Mouse (Mus musculus) kidney, adult 2 months (tissue): ENCODE results near the gene Cd46. TPM values are rescaled to one million over a fixed set of nuclear protein-coding genes. Genes with fewer than 3 reads are reported as not detected.
A peak's percentile ranks its signal among the peaks of the same experiment; 100 is the strongest.

ENCODE experiments used
- DNase-seq: peaks from one replicate; pipeline ENCODE4 v3.0.0; 2021
- H3K27ac ChIP-seq: fragments of 200-500 bp; 2 replicates; pipeline ENCODE4 v1.5.1; 2012; ENCODE audit warnings: low read depth, low read length, control low read depth, inconsistent platforms; ENCODE audit not compliant: insufficient read depth
- H3K27me3 ChIP-seq: fragments of 200-500 bp; replicated peaks from 2 replicates; pipeline ENCODE4 v1.6.1; 2012; ENCODE audit warnings: mild to moderate bottlenecking, moderate library complexity, low read length, inconsistent platforms; ENCODE audit not compliant: control insufficient read depth, insufficient read depth
- H3K36me3 ChIP-seq: fragments of 200-500 bp; 2 replicates; pipeline ENCODE4 v1.6.1; 2012; ENCODE audit warnings: mild to moderate bottlenecking, moderate library complexity, low read length, inconsistent platforms; ENCODE audit not compliant: control insufficient read depth, insufficient read depth
- H3K4me1 ChIP-seq: fragments of 200-500 bp; 2 replicates; pipeline ENCODE4 v1.6.1; 2011; ENCODE audit warnings: low read length; ENCODE audit not compliant: control insufficient read depth, insufficient read depth
- H3K4me3 ChIP-seq: fragments of 200-500 bp; 2 replicates; pipeline ENCODE4 v1.5.1; 2011; ENCODE audit warnings: mild to moderate bottlenecking, low read depth, low read length, control low read depth; ENCODE audit not compliant: insufficient read depth
- CTCF ChIP-seq: fragments of 200-500 bp; conservative IDR thresholded peaks from 2 replicates; pipeline ENCODE4 v1.5.1; 2011; ENCODE audit warnings: low read depth, mild to moderate bottlenecking, control low read depth, low read length, moderate library complexity, mixed read lengths; ENCODE audit not compliant: insufficient read depth, insufficient read length
- POLR2A ChIP-seq: fragments of 200-500 bp; IDR thresholded peaks from one replicate; pipeline ENCODE4 v1.6.1; 2011; ENCODE audit warnings: low read depth, low read length, control low read depth
- WGBS: fragments of 180-500 bp; shearing (Covaris S2); methylation state at CpG from one replicate; pipeline ENCODE4 v1.1.7; 2018; 5-methylcytosine and 5-hydroxymethylcytosine counted together
- polyA plus RNA-seq: library from polyadenylated mRNA; depleted of rRNA; stranded (reverse); fragments of >200 nt; gene quantifications from 2 replicates; pipeline ENCODE4 v1.2.3, GENCODE M21; 2012

Cd46 gene
- polyA plus RNA-seq, 1 experiment: 0.70 TPM

- Histone ChIP-seq H3K36me3 (peaks cover 8% of the 10 kb centered on the region), H3K4me3 (no peak overlapping the region), H3K27ac (no peak overlapping the region), H3K27me3 (no peaks in the 10 kb centered on the region), H3K4me1 (no peaks in the 10 kb centered on the region)
- TF ChIP-seq CTCF (no peak), POLR2A (no peak)
- no peak for DNase-seq
- 93% methylated on average over 4 of the region's 4 CpGs for WGBS
Observed at GRCm38 (mm10) chr1:195113621-195114020, 21.6 kb upstream of the Cd46 start.

- Histone ChIP-seq H3K4me3 (no peak overlapping the region), H3K36me3 (peaks cover 5% of the 10 kb centered on the region), H3K4me1 (no peaks in the 10 kb centered on the region), H3K27ac (no peak overlapping the region), H3K27me3 (no peaks in the 10 kb centered on the region)
- DNase-seq: peak; percentile 34
- no peak for TF ChIP-seq POLR2A
- TF ChIP-seq CTCF: no peak
- WGBS: 63% methylated on average over 4 of the region's 4 CpGs
Observed at GRCm38 (mm10) chr1:195100693-195101092, 8.6 kb upstream of the Cd46 start.

- 98% methylated on average over 1 of the region's 1 CpGs for WGBS
- H3K4me3 ChIP-seq: no peak overlapping the region
Observed at GRCm38 (mm10) chr1:195098004-195098403, 6.0 kb upstream of the Cd46 start.

GRCm38 (mm10) chr1:195091699-195092219 lies 290 bp downstream of the Cd46 start:
- H3K36me3 ChIP-seq: no peaks in the 10 kb centered on the region
- DNase-seq: no peak
- H3K4me1 ChIP-seq: peaks cover 2% of the 10 kb centered on the region; the same call in 1 of the 2 replicates
- no peaks in the 10 kb centered on the region for H3K27me3 ChIP-seq
- TF ChIP-seq CTCF (no peak), POLR2A (no peak)
- H3K4me3 ChIP-seq: peak overlapping the region; percentile 54
- WGBS: 17% methylated on average over 11 of the region's 11 CpGs
- H3K27ac ChIP-seq: peak overlapping the region; percentile 4; the same call in 1 of the 2 replicates

More at GRCm38 (mm10) chr1:195098004-195098403, 6.0 kb upstream of the Cd46 start:
- Histone ChIP-seq H3K27me3 (no peaks in the 10 kb centered on the region), H3K36me3 (peaks cover 2% of the 10 kb centered on the region; the same call in 1 of the 2 replicates), H3K4me1 (0 out of 2 replicates have a peak, but pooled peaks cover under 1% of the 10 kb centered on the region), H3K27ac (no peak overlapping the region)
- DNase-seq: no peak
- no peak for TF ChIP-seq CTCF
- TF ChIP-seq POLR2A: no peak

GRCm38 (mm10) chr1:195082142-195082541 lies 9.9 kb downstream of the Cd46 start:
- no peak overlapping the region for H3K27ac ChIP-seq

GRCm38 (mm10) chr1:195040437-195040836 lies 51.6 kb downstream of the Cd46 start:
- TF ChIP-seq POLR2A: no peak
- TF ChIP-seq CTCF: 0 out of 2 replicates have a peak, but pooled peaks have one; percentile 25
- peak; percentile 68 for DNase-seq
- H3K27ac ChIP-seq: no peak overlapping the region
- peaks cover 3% of the 10 kb centered on the region for H3K36me3 ChIP-seq
- H3K4me3 ChIP-seq: no peak overlapping the region
- no peaks in the 10 kb centered on the region for H3K27me3 ChIP-seq
- H3K4me1 ChIP-seq: peaks cover 12% of the 10 kb centered on the region

More at GRCm38 (mm10) chr1:195082142-195082541, 9.9 kb downstream of the Cd46 start:
- H3K4me3 ChIP-seq: no peak overlapping the region
- H3K36me3 ChIP-seq: no peaks in the 10 kb centered on the region
- no peaks in the 10 kb centered on the region for H3K4me1 ChIP-seq
- TF ChIP-seq CTCF (no peak), POLR2A (no peak)
- no peak for DNase-seq
- H3K27me3 ChIP-seq: no peaks in the 10 kb centered on the region

GRCm38 (mm10) chr1:195038386-195038785 lies 53.7 kb downstream of the Cd46 start:
- 64% methylated on average over 1 of the region's 1 CpGs for WGBS
- Histone ChIP-seq H3K27ac (peak overlapping the region; percentile 68), H3K27me3 (no peaks in the 10 kb centered on the region), H3K4me1 (peaks cover 15% of the 10 kb centered on the region), H3K36me3 (peaks cover 12% of the 10 kb centered on the region), H3K4me3 (no peak overlapping the region)
- no peak for DNase-seq
- TF ChIP-seq POLR2A (no peak), CTCF (no peak)
